Mouse (Mus musculus): ENCODE results near the gene Btbd35f10.
"Not testable (repeated sequence)": the region's sequence is repeated elsewhere in the genome, so short reads cannot be mapped to it uniquely, and the experiment has no call there.

The Btbd35f10 gene

GRCm38 (mm10) chrX:3752785-3753184, at the start of gene Btbd35f10:
Gene Btbd35f10 (minus strand): TSS chrX:3752885.
- in situ Hi-C loops (cut with MboI, MseI): not testable (repeated sequence)
